Mouse (Mus musculus) heart, embryonic 16.5 days (tissue): ENCODE data around the gene Dnpep. TPM values are rescaled to one million over a fixed set of nuclear protein-coding genes. Genes with fewer than 3 reads are reported as not detected.

Source experiments
- ATAC-seq: fragments of 200-750 bp; cut with Nextera tagmentation; replicated peaks from 2 replicates; pipeline ENCODE4 v1.8.0; 2017; ENCODE audit warnings: moderate number of reproducible peaks; ENCODE audit not compliant: insufficient read depth, low FRiP score; ENCODE audit errors: extremely low read depth
- H3K27ac ChIP-seq: fragments of 300-500 bp; sonication (generic); 2 replicates; pipeline ENCODE4 v1.5.1; 2014; ENCODE audit warnings: mild to moderate bottlenecking, low read length, control low read depth, moderate library complexity
- H3K27me3 ChIP-seq: fragments of 300-500 bp; sonication (generic); 2 replicates; pipeline ENCODE4 v1.6.1; 2014; ENCODE audit warnings: low read length, mixed read lengths; ENCODE audit not compliant: control insufficient read depth, insufficient read depth
- H3K36me3 ChIP-seq: fragments of 300-500 bp; sonication (generic); 2 replicates; pipeline ENCODE4 v1.6.1; 2014; ENCODE audit not compliant: control insufficient read depth, insufficient read depth
- H3K4me1 ChIP-seq: fragments of 300-500 bp; sonication (generic); 2 replicates; pipeline ENCODE4 v1.6.1; 2014; ENCODE audit warnings: low read length, mixed read lengths; ENCODE audit not compliant: control insufficient read depth, insufficient read depth
- H3K4me2 ChIP-seq: fragments of 300-500 bp; sonication (generic); 2 replicates; pipeline ENCODE4 v1.6.1; 2014; ENCODE audit warnings: low read depth, mild to moderate bottlenecking, control low read depth, low read length
- H3K4me3 ChIP-seq: fragments of 300-500 bp; sonication (generic); 2 replicates; pipeline ENCODE4 v1.5.1; 2014; ENCODE audit warnings: mild to moderate bottlenecking, control low read depth, low read length
- H3K9ac ChIP-seq: fragments of 300-500 bp; sonication (generic); 2 replicates; pipeline ENCODE4 v1.6.1; 2014; ENCODE audit warnings: low read length, control low read depth
- H3K9me3 ChIP-seq: fragments of 300-500 bp; sonication (generic); replicated peaks from 2 replicates; pipeline ENCODE4 v1.6.1; 2016; ENCODE audit warnings: low read length; ENCODE audit not compliant: control insufficient read depth
- WGBS: fragments of 180-500 bp; shearing (Covaris S2); extraction: QIAGEN DNeasy Blood & Tissue Kit; methylation state at CpG from one replicate; pipeline ENCODE4 v1.1.7; 2014; 5-methylcytosine and 5-hydroxymethylcytosine counted together
- polyA plus RNA-seq: library from polyadenylated mRNA; unstranded; fragments of >200 nt; fragmentation: Nextera tagmentation; extraction: Ambion mirVana; gene quantifications from 2 replicates; pipeline ENCODE4 v1.2.1, GENCODE M21; 2015

Dnpep gene
- polyA plus RNA-seq, 1 experiment from 2014 or later = 131 TPM

DNA sequence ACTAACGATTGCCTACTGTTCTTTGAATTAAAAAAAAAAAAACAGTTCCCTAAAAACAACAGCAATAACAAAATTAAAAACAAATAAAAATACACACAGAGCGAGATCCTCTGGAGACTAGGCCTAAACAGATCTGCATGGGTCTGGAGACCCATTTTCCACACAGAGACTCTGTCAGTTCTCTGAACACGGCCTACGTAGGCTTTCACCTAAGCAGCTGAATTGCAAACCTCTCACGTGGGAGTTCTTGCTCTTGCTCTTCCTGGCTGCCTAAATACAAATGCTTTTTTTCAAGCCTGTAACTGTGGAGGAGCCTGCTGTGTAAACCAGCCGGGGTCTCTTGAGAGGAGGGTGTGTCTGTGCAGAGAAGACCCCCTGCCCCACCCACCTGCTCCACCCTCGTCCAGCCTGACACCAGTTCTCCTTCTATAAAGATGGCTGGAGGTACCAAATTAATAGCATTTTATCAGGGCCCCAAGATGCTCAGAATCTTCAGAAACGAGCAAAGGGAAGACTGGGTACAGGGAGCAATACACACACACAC lies 27.8 kb downstream of the Dnpep start:
- Histone ChIP-seq H3K4me3 (no peak overlapping the region), H3K27ac (no peak overlapping the region), H3K4me2 (no peak overlapping the region), H3K27me3 (no peaks in the 10 kb centered on the region), H3K9ac (no peak overlapping the region), H3K36me3 (no peaks in the 10 kb centered on the region), H3K4me1 (peaks cover 12% of the 10 kb centered on the region), H3K9me3 (no peaks in the 10 kb centered on the region)
- no peak for ATAC-seq
- WGBS = 56% methylated on average over 8 of the region's 8 CpGs

DNA sequence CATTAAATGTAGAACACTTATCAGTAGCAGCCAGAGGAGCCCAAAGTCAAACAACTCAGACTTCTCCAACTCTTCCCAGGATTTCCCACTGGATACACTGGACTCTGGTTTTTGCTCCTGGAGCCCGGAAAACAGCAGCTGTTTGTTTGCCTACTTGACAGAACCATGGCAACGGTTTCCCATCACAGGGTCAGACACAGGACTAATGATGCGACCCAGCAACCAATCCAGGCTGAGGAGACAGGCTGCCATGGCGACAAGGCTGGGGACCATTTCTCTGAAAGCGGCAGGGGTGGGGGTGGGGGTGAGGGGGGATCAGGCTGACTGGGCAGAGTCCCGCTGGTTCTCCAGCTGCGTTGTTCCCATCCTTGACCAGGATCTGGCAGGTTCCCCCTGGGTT lies 28.4 kb downstream of the Dnpep start:
- no peaks in the 10 kb centered on the region for H3K27me3 ChIP-seq
- no peak for ATAC-seq
- H3K4me1 ChIP-seq = peaks cover 12% of the 10 kb centered on the region

DNA sequence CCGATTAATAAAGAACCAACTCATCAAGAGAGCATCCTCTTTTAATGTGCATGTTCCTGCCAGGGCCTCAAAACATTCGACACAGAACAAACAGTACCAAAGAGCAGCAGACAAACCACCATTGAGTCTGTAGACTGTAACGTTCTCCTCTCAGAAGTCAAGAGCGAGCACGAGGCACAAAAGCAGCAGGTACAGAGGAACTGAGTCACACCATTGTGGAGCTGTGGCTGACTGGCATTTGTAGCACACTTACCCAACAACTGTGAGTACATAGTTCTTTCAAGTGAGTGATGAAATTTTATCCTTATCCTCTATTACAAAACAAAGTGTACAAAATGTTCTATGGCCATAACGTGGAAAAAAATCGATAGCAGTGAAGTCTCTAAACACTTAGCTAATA lies 32.9 kb downstream of the Dnpep start:
- H3K4me3 ChIP-seq = no peak overlapping the region
- H3K27ac ChIP-seq = no peak overlapping the region
- WGBS = 74% methylated on average over 7 of the region's 7 CpGs
- no peaks in the 10 kb centered on the region for H3K36me3 ChIP-seq
- H3K27me3 ChIP-seq = no peaks in the 10 kb centered on the region
- 0 out of 2 replicates have a peak, but pooled peaks cover 3% of the 10 kb centered on the region for H3K9me3 ChIP-seq
- no peak for ATAC-seq
- H3K4me2 ChIP-seq = no peak overlapping the region
- no peak overlapping the region for H3K9ac ChIP-seq
- no peaks in the 10 kb centered on the region for H3K4me1 ChIP-seq

More for the DNA sequence above, 28.4 kb downstream of the Dnpep start:
- WGBS = 21% methylated on average over 7 of the region's 7 CpGs
- no peak overlapping the region for H3K4me2 ChIP-seq
- no peaks in the 10 kb centered on the region for H3K36me3 ChIP-seq
- no peak overlapping the region for H3K9ac ChIP-seq
- 0 out of 2 replicates have a peak, but pooled peaks cover under 1% of the 10 kb centered on the region for H3K9me3 ChIP-seq
- H3K4me3 ChIP-seq = no peak overlapping the region
- H3K27ac ChIP-seq = no peak overlapping the region

DNA sequence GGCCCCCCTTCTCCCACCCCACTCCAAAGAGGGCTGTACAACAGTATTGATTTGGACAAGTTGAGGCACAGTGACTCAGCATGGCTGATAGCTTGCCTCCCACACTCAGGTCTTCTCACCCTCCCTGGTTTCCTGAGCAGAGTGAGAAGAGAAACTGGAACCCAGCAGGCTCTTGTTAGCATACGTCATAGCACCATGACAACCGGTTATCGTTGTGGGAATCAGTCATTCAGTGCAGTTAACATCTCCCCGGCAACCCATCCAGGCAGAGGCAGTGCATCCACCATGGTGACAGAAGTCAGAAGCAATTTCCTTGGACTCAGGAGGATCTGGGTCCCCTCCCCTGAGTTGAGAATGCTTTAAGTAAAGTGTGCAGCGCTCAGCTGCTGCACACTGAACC lies 34.8 kb downstream of the Dnpep start:
- H3K27me3 ChIP-seq = peaks cover 8% of the 10 kb centered on the region
- no peaks in the 10 kb centered on the region for H3K4me1 ChIP-seq
- no peak overlapping the region for H3K4me2 ChIP-seq
- no peak for ATAC-seq
- H3K36me3 ChIP-seq = no peaks in the 10 kb centered on the region
- H3K27ac ChIP-seq = no peak overlapping the region
- whole genome bisulfite sequencing = 72% methylated on average over 5 of the region's 5 CpGs
- no peak overlapping the region for H3K9ac ChIP-seq
- H3K4me3 ChIP-seq = no peak overlapping the region
- H3K9me3 ChIP-seq = 0 out of 2 replicates have a peak, but pooled peaks cover 3% of the 10 kb centered on the region

DNA sequence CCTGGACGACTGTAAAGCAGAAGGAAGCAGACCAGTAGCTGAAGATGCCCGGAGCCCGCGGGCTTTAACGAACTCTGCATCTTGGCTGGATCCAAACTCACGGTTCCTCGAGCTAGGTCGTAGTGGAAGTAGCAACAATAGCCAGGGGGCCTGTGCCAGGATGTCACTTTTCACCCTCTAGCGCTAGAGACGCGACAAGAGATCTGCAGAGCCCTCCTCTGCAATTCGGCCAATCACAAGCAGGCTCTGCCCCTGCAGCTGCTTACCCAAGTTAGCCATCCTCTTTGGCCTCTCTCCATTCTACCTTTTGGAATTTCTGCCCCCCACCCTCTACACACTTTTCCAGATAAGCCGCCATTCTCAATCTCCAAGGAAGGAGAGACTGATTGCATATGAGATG lies 39.6 kb downstream of the Dnpep start, which contains the start of gene Resp18:
TSS of gene Resp18 (minus strand) at position 188 of the 400 bp plus-strand sequence.
- Histone ChIP-seq H3K36me3 (no peaks in the 10 kb centered on the region), H3K9me3 (no peaks in the 10 kb centered on the region), H3K9ac (no peak within 1 kb of the TSS), H3K4me3 (no peak within 1 kb of the TSS), H3K4me1 (no peaks in the 10 kb centered on the region), H3K27me3 (peaks cover 10% of the 10 kb centered on the region), H3K4me2 (no peak within 1 kb of the TSS), H3K27ac (no peak within 1 kb of the TSS)
- no peak for ATAC-seq
- WGBS = 4% methylated on average over 13 of the region's 13 CpGs

DNA sequence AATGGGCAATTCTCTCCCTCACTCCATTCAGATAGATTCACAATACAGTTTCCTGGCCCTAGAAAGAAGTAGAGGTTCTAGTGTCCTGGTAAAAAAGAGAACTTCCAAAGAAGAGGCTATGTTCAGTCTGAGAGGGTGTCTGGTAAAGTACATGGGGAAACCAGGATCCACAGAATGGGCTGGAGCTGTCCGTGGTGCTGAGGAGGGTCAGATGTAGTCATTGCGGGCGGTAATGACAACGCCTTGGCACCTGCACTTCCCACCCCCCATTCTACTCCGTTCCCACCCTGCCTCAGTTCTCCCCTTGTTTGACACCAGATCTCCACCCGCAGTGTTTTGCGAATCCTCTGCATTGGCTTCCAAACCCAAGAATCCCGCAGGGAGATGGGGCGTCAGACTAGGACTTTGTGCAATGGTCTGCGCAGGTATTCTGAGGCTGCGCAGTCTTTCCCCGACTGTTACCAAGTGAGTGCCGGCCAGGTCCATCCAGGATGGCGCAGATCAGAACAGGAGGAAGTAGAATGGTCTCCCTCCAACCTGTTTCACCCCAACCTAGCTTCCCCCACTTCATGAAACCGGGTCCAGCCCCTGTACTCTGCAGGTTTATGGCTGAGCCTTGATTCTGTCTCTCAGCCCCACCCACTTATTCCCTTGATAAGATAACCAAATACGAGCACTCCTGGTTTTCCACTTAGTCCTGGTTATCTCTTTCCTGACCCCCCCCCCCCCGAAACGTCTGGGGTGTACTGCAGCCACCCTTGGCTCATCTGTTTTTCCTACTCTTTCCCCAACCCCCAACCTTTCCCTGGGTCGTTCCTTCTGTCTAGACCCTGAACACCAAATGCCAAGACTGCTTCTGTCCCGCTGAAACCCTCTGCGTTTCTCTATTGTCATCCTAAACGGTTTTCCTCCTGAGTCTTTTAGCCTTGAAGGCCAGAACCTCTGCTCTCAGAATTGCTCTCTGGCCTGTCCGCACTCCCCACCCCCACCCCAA lies 40.3 kb downstream of the Dnpep start:
- H3K4me2 ChIP-seq = no peak overlapping the region
- WGBS = 6% methylated on average over 23 of the region's 23 CpGs
- H3K4me1 ChIP-seq = no peaks in the 10 kb centered on the region
- H3K9me3 ChIP-seq = no peaks in the 10 kb centered on the region
- H3K4me3 ChIP-seq = no peak overlapping the region
- H3K9ac ChIP-seq = no peak overlapping the region
- no peak for ATAC-seq
- no peaks in the 10 kb centered on the region for H3K36me3 ChIP-seq
- no peak overlapping the region for H3K27ac ChIP-seq
- peaks cover 10% of the 10 kb centered on the region for H3K27me3 ChIP-seq

DNA sequence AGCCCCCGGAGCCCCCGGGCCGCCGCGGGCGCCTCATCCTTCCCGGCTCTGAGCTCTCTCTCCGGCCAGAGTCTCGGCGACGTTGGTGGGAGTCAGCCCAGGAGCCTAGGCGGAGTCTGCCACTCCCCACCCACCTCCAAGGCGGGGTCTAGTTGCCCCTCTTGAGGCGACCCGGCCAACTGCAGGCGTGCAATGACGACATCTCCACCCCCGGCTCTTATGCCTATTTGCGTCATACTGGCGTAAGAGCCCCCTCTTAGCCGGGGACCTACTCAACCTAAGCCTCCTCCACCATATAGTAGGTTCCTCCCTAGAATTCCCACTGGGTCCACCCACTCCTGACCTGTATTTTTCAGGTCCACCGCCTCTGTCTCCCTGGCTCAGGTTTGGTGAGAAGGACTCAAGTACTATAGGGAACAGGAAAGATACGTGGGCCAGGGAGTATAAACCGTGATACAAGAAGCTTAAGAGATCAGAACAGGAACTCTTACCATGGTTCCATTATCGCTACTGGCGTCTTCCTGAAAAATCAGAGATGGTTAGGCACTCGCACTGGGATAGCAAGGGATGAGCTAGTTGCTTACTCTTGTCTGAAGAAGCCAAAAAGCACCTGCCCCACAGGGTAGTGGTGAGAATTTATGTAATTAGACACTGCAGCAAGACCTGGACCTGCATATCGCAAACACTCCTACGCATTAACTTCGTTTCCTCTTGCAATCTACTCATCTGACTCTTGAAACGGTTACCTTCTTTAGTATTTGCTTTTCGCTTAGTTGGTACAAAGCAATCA lies 53.5 kb downstream of the Dnpep start, which contains the start of gene Ptprn:
TSS of gene Ptprn (minus strand) at position 412 of the 790 bp plus-strand sequence.
- Histone ChIP-seq H3K27ac (no peak within 1 kb of the TSS), H3K9ac (no peak within 1 kb of the TSS), H3K36me3 (no peaks in the 10 kb centered on the region), H3K27me3 (peaks cover 27% of the 10 kb centered on the region), H3K4me3 (no peak within 1 kb of the TSS), H3K4me1 (no peaks in the 10 kb centered on the region), H3K4me2 (no peak within 1 kb of the TSS), H3K9me3 (no peaks in the 10 kb centered on the region)
- WGBS = 12% methylated on average over 27 of the region's 32 CpGs
- ATAC-seq = no peak

GRCm38 (mm10) chr1:75262969-75263951 lies 54.5 kb downstream of the Dnpep start:
- Histone ChIP-seq H3K4me3 (no peak overlapping the region), H3K27ac (no peak overlapping the region), H3K9me3 (no peaks in the 10 kb centered on the region), H3K36me3 (no peaks in the 10 kb centered on the region), H3K4me1 (no peaks in the 10 kb centered on the region), H3K9ac (no peak overlapping the region), H3K4me2 (no peak overlapping the region), H3K27me3 (peaks cover 27% of the 10 kb centered on the region)
- 3% methylated on average over 40 of the region's 40 CpGs for WGBS
- no peak for ATAC-seq
